Mouse (Mus musculus) thymus, postnatal 4 days (tissue): ENCODE measurements around the gene Olfr1499.
"Not testable (repeated sequence)": the region's sequence is repeated elsewhere in the genome, so short reads cannot be mapped to it uniquely, and the experiment has no call there.

Source experiments
- DNase-seq: peaks from one replicate; pipeline ENCODE4 v3.0.0; 2021

The Olfr1499 gene

GRCm38 (mm10) chr19:13819347-13819746, at the start of gene Olfr1499:
Gene Olfr1499, minus strand, starts transcription at chr19:13819447.
- no peak for DNase-seq

GRCm38 (mm10) chr19:13861495-13861894, 42.2 kb upstream of the Olfr1499 start, which contains the start of gene Olfr1502:
Gene Olfr1502, plus strand, starts transcription at chr19:13861795.
- DNase-seq: no peak

GRCm38 (mm10) chr19:13850592-13850991, 31.3 kb upstream of the Olfr1499 start, which contains the start of gene Olfr1501:
Gene Olfr1501, minus strand, starts transcription at chr19:13850692.
- not testable (repeated sequence) for DNase-seq

- no peak for DNase-seq
Measured at GRCm38 (mm10) chr19:13830388-13830787, 11.1 kb upstream of the Olfr1499 start, which contains the start of gene Olfr1500. Gene Olfr1500, minus strand, starts transcription at chr19:13830488.

GRCm38 (mm10) chr19:13828447-13828846, 9.2 kb upstream of the Olfr1499 start:
- DNase-seq: no peak

- DNase-seq: no peak
Measured at GRCm38 (mm10) chr19:13820847-13821246, 1.6 kb upstream of the Olfr1499 start.

- DNase-seq: no peak
Measured at GRCm38 (mm10) chr19:13818827-13819226, 420 bp downstream of the Olfr1499 start.

GRCm38 (mm10) chr19:13812823-13813222, 6.4 kb downstream of the Olfr1499 start:
- DNase-seq: peak; percentile 11

- not testable (repeated sequence) for DNase-seq
Measured at GRCm38 (mm10) chr19:13805486-13805885, 13.8 kb downstream of the Olfr1499 start.

GRCm38 (mm10) chr19:13798102-13798501, 21.1 kb downstream of the Olfr1499 start, which contains the start of gene Olfr1497:
Gene Olfr1497, minus strand, starts transcription at chr19:13798202.
- DNase-seq: no peak

- no peak for DNase-seq
Measured at GRCm38 (mm10) chr19:13777578-13777977, 41.7 kb downstream of the Olfr1499 start, which contains the start of gene Olfr1496. Gene Olfr1496, plus strand, starts transcription at chr19:13777878.

GRCm38 (mm10) chr19:13768565-13769276, 50.5 kb downstream of the Olfr1499 start:
- no peak for DNase-seq

- no peak for DNase-seq
Measured at GRCm38 (mm10) chr19:13764306-13764705, 54.9 kb downstream of the Olfr1499 start, which contains the start of gene Olfr1495. Gene Olfr1495, plus strand, starts transcription at chr19:13764606.
